Comparison of ENCODE assay signal across 10 mouse cellular contexts in the genomic region with DNA sequence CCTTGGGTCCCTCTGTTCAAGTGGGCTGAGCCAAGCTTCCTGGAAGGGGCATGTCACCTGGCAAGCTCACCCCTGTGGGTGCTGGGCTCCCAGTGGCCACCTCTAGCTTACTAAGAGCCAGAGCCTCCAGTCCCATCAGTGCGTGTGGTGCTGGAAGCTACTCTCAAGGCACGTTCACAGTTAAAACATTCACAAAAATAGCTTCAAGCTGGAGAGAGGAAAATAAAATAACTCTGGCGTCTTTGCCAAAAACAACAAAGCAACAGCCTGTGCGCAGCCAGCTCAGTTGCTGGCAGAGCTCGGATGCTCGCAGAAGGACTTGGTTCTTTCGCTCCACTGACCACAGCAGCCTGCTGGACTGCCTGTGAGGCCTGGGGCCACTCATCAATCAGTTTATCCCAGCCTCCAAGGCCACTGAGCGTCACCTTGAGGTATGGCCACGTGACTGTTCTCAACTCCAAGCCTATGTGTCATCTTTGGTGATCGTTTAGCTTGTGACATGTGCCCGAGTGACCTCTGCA. TPM values are rescaled to one million over a fixed set of nuclear protein-coding genes. Genes with fewer than 3 reads are reported as not detected.
DNase-seq lines count a peak whose midpoint lies in the region; ATAC-seq and TF ChIP-seq lines count a peak whose summit lies in the region.
"Had no signal": no experiment of that assay in that cellular context is flagged by ENCODE, and none has a peak within 500 bp of the region (broad histone marks: within the 10 kb centered on the region; RNA-seq: fewer than 3 reads in every experiment).

No protein-coding gene starts in this region.

- H3K9ac ChIP-seq in forebrain, postnatal 0 days, result no peak overlapping the region
- H3K9ac ChIP-seq in heart, adult 2 months (ENCODE audit: low read depth, low read length), result no peak overlapping the region
- peak overlapping the region; percentile 15; the same call in 1 of the 2 replicates for H3K9ac ChIP-seq in kidney, embryonic 16.5 days (replicated peaks; ENCODE audit: low read length)
- H3K9ac ChIP-seq in lung, embryonic 15.5 days, result no peak overlapping the region
- no peak overlapping the region for H3K9ac ChIP-seq in liver, postnatal 0 days (replicated peaks)
- H3K9ac ChIP-seq: embryonic facial prominence, embryonic 12.5 days had no signal

- peaks cover 10% of the 10 kb centered on the region for H3K4me1 ChIP-seq in forebrain, postnatal 0 days (ENCODE audit: insufficient read depth)
- no peaks in the 10 kb centered on the region for H3K4me1 ChIP-seq in forebrain, embryonic 10.5 days
- H3K4me1 ChIP-seq in heart, adult 2 months (ENCODE audit: control insufficient read depth, insufficient read depth, low read length), result peaks cover 4% of the 10 kb centered on the region
- H3K4me1 ChIP-seq in kidney, embryonic 16.5 days (ENCODE audit: insufficient read depth, low read length), result peaks cover 12% of the 10 kb centered on the region
- 0 out of 2 replicates have a peak, but pooled peaks cover 7% of the 10 kb centered on the region for H3K4me1 ChIP-seq in lung, embryonic 15.5 days
- H3K4me1 ChIP-seq in liver, postnatal 0 days (ENCODE audit: insufficient read depth), result no peaks in the 10 kb centered on the region
- H3K4me1 ChIP-seq: embryonic facial prominence, embryonic 12.5 days had no signal

- no peaks in the 10 kb centered on the region for H3K27me3 ChIP-seq in forebrain, postnatal 0 days (ENCODE audit: insufficient read depth, low read length)
- no peaks in the 10 kb centered on the region for H3K27me3 ChIP-seq in forebrain, embryonic 10.5 days (ENCODE audit: poor library complexity, severe bottlenecking)
- no peaks in the 10 kb centered on the region for H3K27me3 ChIP-seq in heart, adult 2 months (ENCODE audit: control insufficient read depth, insufficient read depth, low read length)
- H3K27me3 ChIP-seq in kidney, embryonic 16.5 days (ENCODE audit: insufficient read depth, low read length), result no peaks in the 10 kb centered on the region
- H3K27me3 ChIP-seq in lung, embryonic 15.5 days, result no peaks in the 10 kb centered on the region
- H3K27me3 ChIP-seq in liver, postnatal 0 days (ENCODE audit: insufficient read depth, low read length), result no peaks in the 10 kb centered on the region
- H3K27me3 ChIP-seq: embryonic facial prominence, embryonic 12.5 days had no signal

- no peak overlapping the region for H3K4me3 ChIP-seq in forebrain, postnatal 0 days (ENCODE audit: low read depth, low read length)
- H3K4me3 ChIP-seq in forebrain, embryonic 10.5 days, result no peak overlapping the region
- no peak overlapping the region for H3K4me3 ChIP-seq in heart, adult 2 months
- no peak overlapping the region for H3K4me3 ChIP-seq in kidney, embryonic 16.5 days (ENCODE audit: low read length)
- no peak overlapping the region for H3K4me3 ChIP-seq in lung, embryonic 15.5 days
- no peak overlapping the region for H3K4me3 ChIP-seq in liver, postnatal 0 days (ENCODE audit: low read depth, low read length)
- H3K4me3 ChIP-seq: embryonic facial prominence, embryonic 12.5 days had no signal

- H3K9me3 ChIP-seq in forebrain, postnatal 0 days (ENCODE audit: low read length), result no peaks in the 10 kb centered on the region
- H3K9me3 ChIP-seq in forebrain, embryonic 10.5 days, result no peaks in the 10 kb centered on the region
- H3K9me3 ChIP-seq in kidney, embryonic 16.5 days (ENCODE audit: low read length), result no peaks in the 10 kb centered on the region
- no peaks in the 10 kb centered on the region for H3K9me3 ChIP-seq in lung, embryonic 15.5 days
- H3K9me3 ChIP-seq in liver, postnatal 0 days (ENCODE audit: low read length), result no peaks in the 10 kb centered on the region
- H3K9me3 ChIP-seq: embryonic facial prominence, embryonic 12.5 days had no signal

- H3K79me2 ChIP-seq in heart, adult 2 months (replicated peaks; ENCODE audit: control insufficient read depth, insufficient read depth, low read length), result no peaks in the 10 kb centered on the region

- intact Hi-C loops in heart, adult 2 months (cut with DNase I), result no loop called here

- TF ChIP-seq CTCF in forebrain, postnatal 0 days (IDR thresholded peaks at IDR 0.05; ENCODE audit: low read depth), result no peak
- TF ChIP-seq CTCF in heart, adult 2 months (IDR thresholded peaks at IDR 0.05), result no peak
- TF ChIP-seq CTCF in liver, postnatal 0 days (IDR thresholded peaks at IDR 0.05; ENCODE audit: low read depth), result no peak

- peak overlapping the region; percentile 67 for H3K27ac ChIP-seq in forebrain, postnatal 0 days (ENCODE audit: low read depth, low read length)
- no peak overlapping the region for H3K27ac ChIP-seq in forebrain, embryonic 10.5 days
- peak overlapping the region; percentile 3; the same call in 1 of the 2 replicates for H3K27ac ChIP-seq in heart, adult 2 months
- H3K27ac ChIP-seq in kidney, embryonic 16.5 days (ENCODE audit: low read length), result peak overlapping the region; percentile 86
- H3K27ac ChIP-seq in lung, embryonic 15.5 days, result peak overlapping the region; percentile 55
- H3K27ac ChIP-seq in liver, postnatal 0 days (ENCODE audit: low read depth), result no peak overlapping the region
- H3K27ac ChIP-seq: embryonic facial prominence, embryonic 12.5 days had no signal

- no peak for TF ChIP-seq EP300 in heart, adult 2 months (IDR thresholded peaks at IDR 0.05; ENCODE audit: insufficient read depth, low read depth, low read length)
- TF ChIP-seq EP300 in liver, postnatal 0 days (IDR thresholded peaks at IDR 0.05; ENCODE audit: low read depth), result no peak

- WGBS in forebrain, postnatal 0 days, result 35% methylated on average over 11 of the region's 11 CpGs
- 77% methylated on average over 11 of the region's 11 CpGs for WGBS in forebrain, embryonic 10.5 days
- 18% methylated on average over 11 of the region's 11 CpGs for WGBS in heart, adult 2 months
- 16% methylated on average over 11 of the region's 11 CpGs for WGBS in kidney, embryonic 16.5 days
- 34% methylated on average over 11 of the region's 11 CpGs for WGBS in lung, embryonic 15.5 days
- 72% methylated on average over 11 of the region's 11 CpGs for WGBS in liver, postnatal 0 days (ENCODE audit: insufficient replicate concordance)

- peak; percentile 84 for DNase-seq in forebrain, postnatal 0 days
- no peak for DNase-seq in forebrain, embryonic 10.5 days (ENCODE audit: extremely low spot score, low spot score)
- DNase-seq in heart, adult 2 months, result peak; percentile 50 to 73
- DNase-seq in liver, postnatal 0 days, result no peak
- no peak for DNase-seq in urinary bladder, adult 2 months (ENCODE audit: low spot score)

- peak; percentile 69 for ATAC-seq in forebrain, postnatal 0 days
- peak; percentile 86 for ATAC-seq in cerebellum, adult (ENCODE audit: insufficient number of reproducible peaks, low FRiP score, low TSS enrichment)
- peak; percentile 89 for ATAC-seq in kidney, embryonic 16.5 days (ENCODE audit: low FRiP score, low TSS enrichment)
- ATAC-seq in lung, embryonic 15.5 days (ENCODE audit: borderline replicate concordance, extremely low read depth, low FRiP score, low TSS enrichment), result peak; percentile 73; the same call in 1 of the 2 replicates
- no peak for ATAC-seq in liver, postnatal 0 days

- H3K36me3 ChIP-seq in forebrain, postnatal 0 days (ENCODE audit: insufficient read depth), result no peaks in the 10 kb centered on the region
- H3K36me3 ChIP-seq in forebrain, embryonic 10.5 days (replicated peaks), result no peaks in the 10 kb centered on the region
- H3K36me3 ChIP-seq in heart, adult 2 months (ENCODE audit: control insufficient read depth, insufficient read depth, low read length), result no peaks in the 10 kb centered on the region
- H3K36me3 ChIP-seq in kidney, embryonic 16.5 days (ENCODE audit: insufficient read depth, low read length), result no peaks in the 10 kb centered on the region
- no peaks in the 10 kb centered on the region for H3K36me3 ChIP-seq in lung, embryonic 15.5 days
- no peaks in the 10 kb centered on the region for H3K36me3 ChIP-seq in liver, postnatal 0 days (replicated peaks; ENCODE audit: insufficient read depth, low read length)
- H3K36me3 ChIP-seq: embryonic facial prominence, embryonic 12.5 days had no signal

- no peak for TF ChIP-seq POLR2A in heart, adult 2 months (IDR thresholded peaks at IDR 0.05; ENCODE audit: insufficient read depth, low read depth, low read length)

- no peak overlapping the region for H3K4me2 ChIP-seq in forebrain, postnatal 0 days (ENCODE audit: low read depth)
- H3K4me2 ChIP-seq in kidney, embryonic 16.5 days (replicated peaks; ENCODE audit: low read depth, low read length), result no peak overlapping the region
- no peak overlapping the region for H3K4me2 ChIP-seq in lung, embryonic 15.5 days
- no peak overlapping the region for H3K4me2 ChIP-seq in liver, postnatal 0 days (ENCODE audit: low read depth, low read length)
- H3K4me2 ChIP-seq: embryonic facial prominence, embryonic 12.5 days had no signal

RNA-seq across cellular contexts. Expression of gene Spaca3, which starts 19.0 kb away (rescaled TPM):
- not detected in 2 replicates for total RNA-seq in forebrain, postnatal 0 days (2014; rRNA removed)
- not detected in 2 replicates for polyA plus RNA-seq in forebrain, postnatal 0 days (2015; fragmentation: Nextera tagmentation; extraction: Ambion mirVana)
- not detected in 2 replicates for polyA plus RNA-seq in forebrain, embryonic 10.5 days (2016; fragmentation: Nextera tagmentation; extraction: Ambion mirVana)
- not detected for total RNA-seq in heart, adult 2 months (2021)
- 0.29 TPM in 1 of 2 replicates, not detected in the other for polyA plus RNA-seq in heart, adult 2 months (2012; rRNA removed)
- not detected in 2 replicates for polyA plus RNA-seq in kidney, embryonic 16.5 days (2015; fragmentation: Nextera tagmentation; extraction: Ambion mirVana)
- polyA plus RNA-seq in lung, embryonic 15.5 days (2015; fragmentation: Nextera tagmentation; extraction: Ambion mirVana), result not detected in 2 replicates
- polyA plus RNA-seq in liver, postnatal 0 days (2015; fragmentation: Nextera tagmentation; extraction: Ambion mirVana), result not detected in 2 replicates
- polyA plus RNA-seq in urinary bladder, adult 2 months (2012; rRNA removed), result not detected in 2 replicates
- total RNA-seq: CH12.LX had no signal
- polyA plus RNA-seq: embryonic facial prominence, embryonic 12.5 days had no signal

Comparison
In these comparisons a context has a peak if more than half of its experiments do, and no peak if none do; other contexts are left out.
1. DNase-seq: peak in forebrain, postnatal 0 days (single experiment) and heart, adult 2 months (2 of 2); none in forebrain, embryonic 10.5 days (single experiment), liver, postnatal 0 days (single experiment) and urinary bladder, adult 2 months (single experiment).
2. H3K27ac ChIP-seq: peak in forebrain, postnatal 0 days (single experiment), heart, adult 2 months (single experiment), kidney, embryonic 16.5 days (single experiment) and lung, embryonic 15.5 days (single experiment); none in forebrain, embryonic 10.5 days (single experiment) and liver, postnatal 0 days (single experiment).